Comparison of ENCODE assay signal across 8 mouse cellular contexts in genomic region chr12:103325156-103325857, GRCm38 (mm10). TPM values are rescaled to one million over a fixed set of nuclear protein-coding genes. Genes with fewer than 3 reads are reported as not detected.
DNase-seq lines count a peak whose midpoint lies in the region; ATAC-seq lines count a peak whose summit lies in the region.

No protein-coding gene starts in this region.

- no peaks in the 10 kb centered on the region for H3K36me3 ChIP-seq in hindbrain, embryonic 16.5 days (ENCODE audit: control insufficient read depth, insufficient read depth, low read length)

- H3K4me1 ChIP-seq in hindbrain, embryonic 16.5 days (ENCODE audit: control insufficient read depth, insufficient read depth, low read depth, low read length), result peaks cover 7% of the 10 kb centered on the region; the same call in 1 of the 2 replicates

- H3K9me3 ChIP-seq in hindbrain, embryonic 16.5 days (ENCODE audit: control insufficient read depth, low read length), result no peaks in the 10 kb centered on the region

- peak overlapping the region; percentile 44 for H3K4me3 ChIP-seq in hindbrain, embryonic 16.5 days (ENCODE audit: low read length)

- DNase-seq in R1 (ENCODE audit: low read depth, low spot score), result peak; percentile 94
- peak; percentile 83 to 86 for DNase-seq in cerebellum, postnatal 36 days
- DNase-seq in gastrocnemius, adult 18-20 months (ENCODE audit: low spot score), result peak; percentile 84
- DNase-seq in left cerebral cortex, adult 11 months (ENCODE audit: low spot score), result peak; percentile 83
- peak; percentile 92 for DNase-seq in lung, postnatal 36 days
- peak; percentile 93 for DNase-seq in retina, postnatal 7 days (ENCODE audit: low read depth, low spot score)
- DNase-seq in urinary bladder, adult 18-20 months (ENCODE audit: low spot score in 2 of 2), result peak; percentile 67 to 78

- peaks cover 9% of the 10 kb centered on the region for H3K27me3 ChIP-seq in hindbrain, embryonic 16.5 days (replicated peaks; ENCODE audit: control insufficient read depth, insufficient read depth, low read length)

- H3K4me2 ChIP-seq in hindbrain, embryonic 16.5 days (ENCODE audit: low read length), result peak overlapping the region; percentile 66

- peak overlapping the region; percentile 63 for H3K9ac ChIP-seq in hindbrain, embryonic 16.5 days (ENCODE audit: low read depth, low read length)

- no peak overlapping the region for H3K27ac ChIP-seq in hindbrain, embryonic 16.5 days (ENCODE audit: low read depth, low read length)

- peak; percentile 96 for ATAC-seq in hindbrain, embryonic 16.5 days

- 7% methylated on average over 60 of the region's 60 CpGs for WGBS in hindbrain, embryonic 16.5 days

RNA-seq across cellular contexts. Expression of gene Fam181a, which starts 14.5 kb away (rescaled TPM):
- not detected for total RNA-seq in gastrocnemius, adult 18-20 months (2021)
- 5.6 and 6.0 TPM in 2 replicates for polyA plus RNA-seq in hindbrain, embryonic 16.5 days (2015; fragmentation: Nextera tagmentation; extraction: Ambion mirVana)

RNA-seq across cellular contexts. Expression of gene Asb2, which starts 30.5 kb away (rescaled TPM):
- total RNA-seq in gastrocnemius, adult 18-20 months (2021), result 100 to 1,000 TPM; 852 to 871 TPM
- 1.4 and 2.1 TPM in 2 replicates for polyA plus RNA-seq in hindbrain, embryonic 16.5 days (2015; fragmentation: Nextera tagmentation; extraction: Ambion mirVana)
